Comparison of ENCODE assay signal across 13 mouse cellular contexts in genomic region chr3:139729248-139729647, GRCm38 (mm10).
"Had no signal": no experiment of that assay in that cellular context is flagged by ENCODE, and none has a peak within 500 bp of the region (broad histone marks: within the 10 kb centered on the region; RNA-seq: fewer than 3 reads in every experiment).

No protein-coding gene starts in this region.

- ATAC-seq: hindbrain, embryonic 16.5 days; midbrain, embryonic 13.5 days had no signal

- H3K4me2 ChIP-seq: limb, embryonic 13.5 days; midbrain, embryonic 13.5 days had no signal

- H3K9me3 ChIP-seq: limb, embryonic 13.5 days; midbrain, embryonic 13.5 days had no signal

- H3K27me3 ChIP-seq: limb, embryonic 13.5 days; midbrain, embryonic 13.5 days had no signal

- DNase-seq: kidney, adult 18-20 months; kidney, postnatal 25 days; layer of hippocampus, adult 9-11 months; layer of hippocampus, postnatal 36 days; lung, adult 18-20 months; right cerebral cortex, postnatal 4 days; spleen, adult 18-20 months; thymus, adult 2 months; thymus, postnatal 25 days had no signal

- H3K4me3 ChIP-seq: limb, embryonic 13.5 days; midbrain, embryonic 13.5 days had no signal

- H3K27ac ChIP-seq: limb, embryonic 13.5 days; liver, embryonic 14.5 days; midbrain, embryonic 13.5 days had no signal

- H3K4me1 ChIP-seq: limb, embryonic 13.5 days; midbrain, embryonic 13.5 days had no signal

- H3K9ac ChIP-seq: limb, embryonic 13.5 days; liver, embryonic 14.5 days; midbrain, embryonic 13.5 days had no signal

- H3K36me3 ChIP-seq: limb, embryonic 13.5 days; midbrain, embryonic 13.5 days had no signal
